Mouse (Mus musculus) liver, adult 2 months (tissue): ENCODE results near the gene Dgki.

Experiments
- CTCF ChIP-seq: fragments of 200-500 bp; IDR thresholded peaks from 2 replicates; pipeline ENCODE4 v1.5.1; 2011; ENCODE audit warnings: low read depth, low read length, control low read depth
- POLR2A ChIP-seq: fragments of 200-500 bp; IDR thresholded peaks from 2 replicates; pipeline ENCODE4 v1.6.1; 2011; ENCODE audit warnings: low read length, control low read depth; ENCODE audit not compliant: insufficient read depth; ENCODE audit errors: extremely low read depth

DNA sequence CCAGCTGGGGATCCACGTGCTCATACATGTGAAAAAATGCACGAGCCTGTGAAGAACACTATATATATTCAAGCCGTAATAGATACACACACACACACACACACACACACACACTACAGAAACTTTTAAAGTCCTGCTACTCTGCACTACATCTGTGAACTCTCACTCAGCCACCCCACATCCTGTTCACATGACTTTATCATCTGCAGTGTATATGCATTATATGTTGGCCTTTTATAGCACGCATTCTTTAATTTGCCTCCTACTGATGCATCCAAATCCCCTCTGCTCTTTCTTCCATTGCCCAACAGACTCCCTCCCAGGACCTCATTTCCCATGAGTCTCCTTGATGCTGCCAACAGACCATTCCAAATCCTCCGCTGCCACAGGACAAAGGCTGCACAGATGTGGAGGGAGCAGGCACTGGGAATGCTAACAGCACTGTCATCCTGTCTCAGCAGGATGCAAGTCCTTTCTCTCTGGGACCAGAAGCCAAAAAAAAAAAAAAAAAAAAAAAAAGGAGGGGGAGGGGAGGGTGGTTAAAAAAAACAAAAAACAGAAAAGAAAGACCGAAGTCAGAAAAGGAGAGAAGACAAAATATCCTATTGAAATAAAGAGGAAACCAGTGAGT, 442.2 kb downstream of the Dgki start:
- no peak for TF ChIP-seq CTCF
- no peak for TF ChIP-seq POLR2A
